Mouse (Mus musculus): ENCODE measurements around the gene Tfip11. TPM values are rescaled to one million over a fixed set of nuclear protein-coding genes. Genes with fewer than 3 reads are reported as not detected.

The Tfip11 gene
- total RNA-seq, 2 experiments from 2014 or later = 44.4 to 46.8 TPM

GRCm38 (mm10) chr5:112344092-112344960, 18.2 kb downstream of the Tfip11 start:
- intact Hi-C loops (cut with DNase I) = loop anchor here (5.0 kb wide), 2 partner anchors 43 to 83 kb away; no protein-coding TSS in a partner anchor
- DNase-seq (ENCODE audit: low spot score in 2 of 2) = peak; percentile 67 to 68

DNA sequence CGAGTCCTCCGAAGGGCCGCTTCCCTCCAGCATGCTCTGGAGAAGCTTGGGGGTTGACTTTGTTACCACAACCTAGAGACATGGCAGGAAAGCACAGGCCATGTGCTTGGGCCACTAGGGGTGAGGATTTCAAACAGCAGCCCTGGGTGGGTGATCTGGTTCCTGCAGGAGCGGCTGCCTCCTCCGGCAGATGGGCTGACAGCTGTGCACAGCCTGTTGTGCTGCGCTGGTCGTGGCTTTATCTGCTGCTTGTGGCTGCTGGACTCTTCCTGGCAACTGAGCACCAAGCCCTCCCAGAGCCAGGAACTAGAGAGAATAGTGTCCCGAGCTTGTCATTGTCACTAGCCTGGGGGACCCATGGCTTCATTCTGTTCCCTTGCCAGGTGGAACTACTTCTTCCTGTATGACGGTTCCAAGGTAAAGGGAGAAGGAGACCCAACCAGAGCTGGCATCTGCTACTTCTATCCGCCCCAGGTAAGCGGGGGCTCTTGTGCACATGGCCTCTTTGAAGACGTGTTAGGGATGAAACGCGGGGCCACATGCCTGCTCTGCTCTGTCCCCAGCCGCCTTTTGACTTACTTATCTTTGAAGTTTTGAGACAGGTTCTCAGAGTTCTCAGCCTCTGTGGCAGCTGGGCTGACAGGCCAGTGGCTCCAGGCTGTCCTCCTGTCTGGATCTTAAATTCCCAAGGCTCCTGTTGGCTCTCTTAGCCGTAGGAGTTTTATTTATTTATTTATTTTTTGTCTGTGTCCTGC, 20.2 kb downstream of the Tfip11 start:
- intact Hi-C loops (cut with DNase I) = no loop called here
- no peak for DNase-seq (ENCODE audit: low spot score in 2 of 2)

DNA sequence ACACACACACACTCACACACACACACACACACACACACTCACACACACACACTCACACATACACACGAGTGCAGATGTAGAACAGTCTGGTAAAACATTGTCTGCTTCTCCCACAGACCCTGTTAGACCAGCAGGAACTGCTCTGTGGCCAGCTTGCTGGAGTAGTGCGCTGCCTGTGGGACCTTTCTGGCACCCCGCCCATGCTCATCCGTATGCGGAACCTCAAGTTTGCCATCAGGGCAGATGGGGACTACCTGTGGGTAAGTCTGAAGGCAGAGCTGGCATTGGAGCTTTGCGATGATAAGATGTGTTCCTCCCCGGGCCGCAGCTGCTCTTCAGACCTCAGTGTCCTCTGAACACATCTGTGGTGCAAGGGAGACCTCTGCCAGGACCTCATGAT, 23.0 kb downstream of the Tfip11 start:
- intact Hi-C loops (cut with DNase I) = no loop called here

DNA sequence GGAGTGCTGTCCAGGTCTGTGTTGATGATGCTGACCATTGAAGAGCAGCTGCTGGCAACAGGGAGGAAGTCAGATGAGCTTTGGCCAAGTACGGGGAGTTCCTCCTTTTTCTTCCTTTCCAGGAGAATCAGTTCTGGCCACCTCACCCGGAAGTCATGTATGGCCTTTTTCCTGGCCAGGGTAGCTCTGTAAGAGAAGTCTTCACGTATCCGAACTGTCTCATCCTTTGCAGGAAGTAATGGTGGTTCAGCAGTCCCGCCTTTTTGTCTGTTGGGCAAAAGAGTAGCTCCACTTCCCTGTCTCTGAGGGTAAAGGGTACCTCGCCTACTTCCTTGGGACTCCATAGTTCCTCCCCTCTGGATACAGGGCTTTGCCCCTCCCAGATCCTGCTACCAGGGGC, 29.3 kb downstream of the Tfip11 start:
- no peak for DNase-seq (ENCODE audit: low spot score in 2 of 2)
- intact Hi-C loops (cut with DNase I) = no loop called here

More for the DNA sequence above, 23.0 kb downstream of the Tfip11 start:
- DNase-seq (ENCODE audit: low spot score in 2 of 2) = no peak

DNA sequence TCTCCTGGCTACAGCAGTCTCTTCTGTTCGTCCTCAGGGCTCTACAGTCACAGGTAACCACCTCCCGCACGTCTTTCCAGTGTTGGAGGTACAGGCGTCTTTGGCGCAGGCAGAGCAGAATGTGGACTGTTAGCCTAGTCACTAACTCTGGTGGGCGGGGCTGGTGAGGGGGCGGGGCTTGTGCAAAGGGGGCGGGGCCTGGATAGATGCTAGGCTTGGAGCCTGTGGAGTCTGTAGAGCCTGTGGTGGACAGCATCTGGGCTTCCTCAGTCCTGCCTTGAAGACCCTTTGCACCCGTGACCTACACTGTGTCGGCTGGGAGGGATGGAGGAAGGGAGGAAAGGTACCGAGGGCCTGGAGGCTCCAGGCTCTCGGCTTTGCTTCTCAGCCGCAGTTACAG, 29.8 kb downstream of the Tfip11 start, which contains the start of gene Gm6583:
Gene Gm6583 (minus strand): TSS at position 124 of the 400 bp plus-strand sequence.
- intact Hi-C loops (cut with DNase I) = no loop called here
- no peak for DNase-seq (ENCODE audit: low spot score in 2 of 2)

- DNase-seq (ENCODE audit: low spot score in 2 of 2) = no peak
- intact Hi-C loops (cut with DNase I) = no loop called here
These were observed 30.2 kb downstream of the Tfip11 start for GRCm38 (mm10) chr5:112356322-112356721.

- intact Hi-C loops (cut with DNase I) = no loop called here
- DNase-seq (ENCODE audit: low spot score in 2 of 2) = no peak
These were observed 33.4 kb downstream of the Tfip11 start for GRCm38 (mm10) chr5:112359520-112359919.

DNA sequence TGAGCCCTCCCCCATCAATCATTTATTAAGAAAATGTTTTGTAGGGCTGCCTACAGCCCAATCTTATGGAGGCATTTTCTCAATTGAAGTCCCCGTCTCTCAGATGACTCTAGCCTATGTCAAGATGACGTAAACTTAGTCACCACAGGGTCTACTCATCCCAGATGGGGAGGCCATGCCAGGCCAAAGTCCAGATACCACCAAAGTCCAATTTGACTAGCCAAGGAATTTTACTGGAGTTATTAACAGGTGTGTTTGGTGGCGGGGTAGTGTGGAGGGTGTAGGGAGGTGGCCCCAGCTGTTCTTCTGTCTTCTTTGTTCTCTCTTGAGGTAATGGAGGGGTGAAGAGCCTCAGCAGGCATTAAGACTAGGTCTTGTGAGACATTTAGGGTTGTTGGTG, 33.9 kb downstream of the Tfip11 start:
- no peak for DNase-seq (ENCODE audit: low spot score in 2 of 2)
- intact Hi-C loops (cut with DNase I) = no loop called here

- intact Hi-C loops (cut with DNase I) = no loop called here
- DNase-seq (ENCODE audit: low spot score in 2 of 2) = no peak
These were observed 38.1 kb downstream of the Tfip11 start for GRCm38 (mm10) chr5:112364184-112364797.

DNA sequence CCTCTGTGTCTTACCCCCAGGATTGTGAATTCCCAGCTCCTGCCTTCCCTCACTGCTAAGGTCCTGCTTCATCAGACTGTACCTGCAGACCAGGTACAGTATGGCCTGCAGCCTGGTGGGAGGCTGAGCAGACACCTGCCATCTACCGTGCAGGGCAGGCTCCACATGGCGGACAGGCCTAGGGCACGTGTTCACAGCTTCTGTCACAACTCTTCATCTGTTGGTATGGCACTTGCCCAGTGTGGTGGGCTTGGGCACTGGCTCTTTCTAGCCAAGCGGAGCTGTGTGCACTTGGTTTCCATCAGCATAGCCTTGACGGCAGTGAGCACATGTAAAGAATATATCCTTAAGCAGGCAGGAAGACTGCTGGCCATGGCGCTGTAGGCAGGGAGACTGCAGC, 40.7 kb downstream of the Tfip11 start:
- intact Hi-C loops (cut with DNase I) = no loop called here
- no peak for DNase-seq (ENCODE audit: low spot score in 2 of 2)

DNA sequence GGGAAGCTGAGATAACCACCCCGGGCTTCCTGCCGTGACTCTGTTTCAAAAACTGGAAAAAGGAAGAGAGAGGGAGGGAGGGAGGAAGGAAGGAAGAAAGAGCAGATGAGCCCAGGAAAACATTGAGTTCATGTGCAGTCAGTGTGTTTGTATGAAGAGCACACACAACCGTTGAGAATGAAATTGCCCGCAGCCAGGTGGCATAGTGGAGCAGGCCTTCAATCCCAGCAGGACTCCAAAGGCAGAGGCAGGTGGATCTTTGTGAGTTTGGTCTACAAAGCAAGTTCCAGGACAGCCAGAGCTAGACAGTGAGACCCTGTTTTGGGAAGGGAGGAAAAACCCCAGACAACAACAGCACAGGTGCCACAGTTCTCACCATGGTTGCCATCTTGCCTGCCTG, 41.2 kb downstream of the Tfip11 start:
- intact Hi-C loops (cut with DNase I) = no loop called here
- DNase-seq (ENCODE audit: low spot score in 2 of 2) = no peak

GRCm38 (mm10) chr5:112367929-112368328, 41.8 kb downstream of the Tfip11 start:
- no peak for DNase-seq (ENCODE audit: low spot score in 2 of 2)
- intact Hi-C loops (cut with DNase I) = no loop called here

DNA sequence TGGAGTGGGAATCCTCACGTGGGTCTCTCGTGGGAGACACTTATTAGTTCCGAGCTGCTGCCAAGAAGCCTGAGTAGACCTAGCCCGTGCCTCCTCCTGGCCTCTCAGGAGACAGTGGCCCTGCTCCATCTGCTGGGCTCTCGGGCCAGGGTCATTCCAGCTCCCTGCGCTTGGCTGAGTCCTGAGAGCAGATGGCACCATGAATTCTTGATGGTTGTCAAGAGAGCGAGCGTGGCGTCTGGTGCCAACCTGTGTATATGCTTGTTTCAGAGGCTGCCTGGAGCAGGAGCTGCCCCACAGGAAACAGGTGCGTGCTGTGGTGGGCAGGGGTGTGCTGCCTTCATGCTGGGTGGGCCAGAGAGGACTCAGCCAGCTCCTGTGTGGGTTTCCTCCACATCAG, 42.5 kb downstream of the Tfip11 start:
- intact Hi-C loops (cut with DNase I) = no loop called here

GRCm38 (mm10) chr5:112369326-112369725, 43.2 kb downstream of the Tfip11 start:
- intact Hi-C loops (cut with DNase I) = no loop called here
- no peak for DNase-seq (ENCODE audit: low spot score in 2 of 2)

More for the DNA sequence above, 42.5 kb downstream of the Tfip11 start:
- DNase-seq (ENCODE audit: low spot score in 2 of 2) = no peak

DNA sequence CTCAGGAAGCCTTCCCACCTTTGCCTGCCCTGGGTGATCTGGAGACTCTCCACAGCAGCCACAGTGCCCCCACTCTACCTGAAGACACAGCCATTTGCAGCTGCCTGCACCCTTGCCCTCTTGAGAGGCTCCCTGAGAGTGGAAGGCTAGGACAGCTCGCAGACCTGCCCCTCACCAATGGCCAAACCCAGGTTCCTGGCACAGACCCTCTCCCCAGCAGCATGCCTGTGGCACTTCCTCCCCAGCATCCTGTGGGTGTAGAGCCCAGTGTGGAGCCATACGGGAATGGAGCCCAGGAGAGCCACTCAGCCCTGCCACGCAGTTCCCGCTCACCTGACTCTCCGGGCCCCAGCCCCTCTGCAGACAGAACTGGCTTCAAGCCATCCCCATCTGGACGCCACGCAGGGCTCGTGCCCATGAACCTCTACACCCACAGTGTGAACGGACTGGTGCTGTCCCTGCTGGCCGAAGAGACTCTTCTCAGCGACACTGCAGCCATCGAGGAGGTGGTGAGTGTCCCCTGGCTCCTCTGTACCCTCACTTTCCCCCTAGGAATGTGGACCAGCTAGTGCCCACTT, 44.2 kb downstream of the Tfip11 start:
- DNase-seq (ENCODE audit: low spot score in 2 of 2) = no peak
- intact Hi-C loops (cut with DNase I) = no loop called here

- DNase-seq (ENCODE audit: low spot score in 2 of 2) = peak; percentile 64 to 71
- intact Hi-C loops (cut with DNase I) = no loop called here
These were observed 45.8 kb downstream of the Tfip11 start for GRCm38 (mm10) chr5:112371933-112372332.

DNA sequence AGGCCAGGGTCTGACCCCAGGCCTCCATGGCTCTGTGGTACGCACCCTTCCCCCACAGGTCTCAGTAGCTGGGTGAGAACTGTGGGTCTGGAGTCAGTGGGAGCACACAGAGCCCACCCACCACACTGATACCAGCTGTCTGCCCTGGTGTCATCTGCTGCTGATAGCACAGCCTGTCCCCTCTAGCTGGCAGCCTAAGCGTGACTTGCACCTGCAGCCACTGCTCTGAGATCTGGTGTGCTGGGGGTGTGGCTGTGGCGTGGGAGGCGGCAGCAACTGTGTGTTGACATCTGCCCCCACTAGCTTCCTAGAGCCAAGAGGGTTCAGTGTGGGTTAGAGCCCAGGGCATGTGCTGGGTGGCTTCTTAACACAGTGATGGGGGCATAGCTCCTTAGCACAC, 50.0 kb downstream of the Tfip11 start:
- intact Hi-C loops (cut with DNase I) = no loop called here
- DNase-seq (ENCODE audit: low spot score in 2 of 2) = no peak

DNA sequence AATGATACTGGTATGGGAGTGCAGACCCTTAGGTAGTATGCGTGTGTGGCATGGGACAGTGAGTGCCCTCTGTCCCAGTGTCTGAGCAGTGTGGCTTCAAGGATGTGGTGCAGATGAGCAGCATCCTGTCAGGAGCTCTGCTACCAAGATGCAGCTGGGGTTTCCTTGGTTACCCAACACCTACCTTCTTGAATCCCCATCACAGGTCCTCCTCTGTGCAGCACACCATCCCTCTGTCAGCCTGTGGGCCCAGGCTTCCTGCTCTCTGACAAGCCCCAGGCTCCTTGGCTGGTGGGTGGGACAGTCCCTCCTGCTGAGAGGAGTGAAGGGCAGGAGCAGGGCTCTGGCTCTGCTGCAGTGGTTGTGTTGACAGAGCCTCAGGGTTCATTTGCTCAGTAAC, 51.2 kb downstream of the Tfip11 start:
- intact Hi-C loops (cut with DNase I) = no loop called here
- DNase-seq (ENCODE audit: low spot score in 2 of 2) = no peak

GRCm38 (mm10) chr5:112378716-112379115, 52.6 kb downstream of the Tfip11 start:
- no peak for DNase-seq (ENCODE audit: low spot score in 2 of 2)
- intact Hi-C loops (cut with DNase I) = no loop called here

DNA sequence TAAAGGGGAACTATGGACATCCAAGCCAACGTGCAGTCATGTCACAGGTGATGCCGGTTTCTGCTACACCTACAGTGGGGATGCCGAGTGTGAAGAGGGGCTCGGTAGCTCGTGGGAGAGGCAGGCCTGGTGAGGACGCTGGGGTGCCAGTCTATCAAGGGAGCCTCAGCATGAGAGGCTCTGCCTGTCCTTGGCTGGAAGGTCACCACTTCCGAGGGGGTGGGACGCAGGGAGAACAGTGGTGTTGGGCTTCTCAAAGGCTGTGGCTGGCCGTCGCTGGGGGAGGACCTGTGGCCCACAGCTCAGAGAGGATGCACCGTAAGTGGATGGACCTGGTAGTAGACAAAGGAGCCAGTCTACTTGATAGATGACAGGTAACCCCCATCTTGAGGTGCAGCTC, 55.0 kb downstream of the Tfip11 start:
- intact Hi-C loops (cut with DNase I) = no loop called here
- DNase-seq (ENCODE audit: low spot score in 2 of 2) = peak in 1 of 2 experiments; percentile 4
